Mouse (Mus musculus) brain, embryonic 14.5 days (tissue): ENCODE measurements around the gene 2210016F16Rik. TPM values are rescaled to one million over a fixed set of nuclear protein-coding genes. Genes with fewer than 3 reads are reported as not detected.
"Not testable (repeated sequence)": the region's sequence is repeated elsewhere in the genome, so short reads cannot be mapped to it uniquely, and the experiment has no call there.

Source experiments
- DNase-seq: peaks from one replicate; pipeline ENCODE4 v3.0.0-alpha.2; 2011; ENCODE audit warnings: low read depth
- CTCF ChIP-seq: fragments of 200-500 bp; IDR thresholded peaks from 2 replicates; pipeline ENCODE4 v1.5.1; 2012; ENCODE audit warnings: inconsistent platforms, mild to moderate bottlenecking, moderate library complexity, borderline replicate concordance; ENCODE audit not compliant: insufficient read depth, insufficient read length; ENCODE audit errors: extremely low read depth
- POLR2A ChIP-seq: fragments of 200-500 bp; IDR thresholded peaks from 2 replicates; pipeline ENCODE4 v1.6.1; 2012; ENCODE audit warnings: mild to moderate bottlenecking, inconsistent platforms, borderline replicate concordance; ENCODE audit not compliant: poor library complexity, insufficient read depth, insufficient read length, severe bottlenecking; ENCODE audit errors: extremely low read depth
- polyA plus RNA-seq: library from polyadenylated mRNA; depleted of rRNA; stranded (reverse); fragments of >200 nt; gene quantifications from 2 replicates; pipeline ENCODE4 v1.2.3, GENCODE M21; 2012

Gene 2210016F16Rik
- polyA plus RNA-seq, 1 experiment, result 14.4 TPM

- DNase-seq, result no peak
- TF ChIP-seq CTCF, result no peak
- TF ChIP-seq POLR2A, result no peak
These were observed 12.6 kb upstream of the 2210016F16Rik start for GRCm38 (mm10) chr13:58397651-58398050.

DNA sequence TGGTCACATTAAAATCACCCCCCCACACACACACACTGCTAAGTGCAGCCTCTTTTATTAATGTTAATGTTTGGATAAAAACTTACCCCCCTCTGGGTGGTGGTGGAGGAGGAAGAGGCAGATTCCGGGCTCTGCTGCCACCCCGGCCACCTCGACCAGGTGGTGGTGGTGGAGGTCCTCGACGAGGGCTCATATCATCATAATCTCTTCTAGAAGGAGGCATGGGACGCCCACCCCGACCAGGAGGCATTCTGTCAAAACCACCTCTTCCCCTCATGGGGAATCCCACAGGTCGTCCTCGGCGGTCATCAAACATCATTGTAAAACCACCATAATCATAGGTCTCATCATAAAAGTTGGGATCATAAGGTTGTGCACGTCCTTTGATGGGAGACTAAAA is 9.4 kb upstream of the 2210016F16Rik start:
- DNase-seq, result not testable (repeated sequence)

GRCm38 (mm10) chr13:58389324-58389951 is 4.4 kb upstream of the 2210016F16Rik start:
- no peak for DNase-seq
- TF ChIP-seq CTCF (no peak), POLR2A (no peak)

DNA sequence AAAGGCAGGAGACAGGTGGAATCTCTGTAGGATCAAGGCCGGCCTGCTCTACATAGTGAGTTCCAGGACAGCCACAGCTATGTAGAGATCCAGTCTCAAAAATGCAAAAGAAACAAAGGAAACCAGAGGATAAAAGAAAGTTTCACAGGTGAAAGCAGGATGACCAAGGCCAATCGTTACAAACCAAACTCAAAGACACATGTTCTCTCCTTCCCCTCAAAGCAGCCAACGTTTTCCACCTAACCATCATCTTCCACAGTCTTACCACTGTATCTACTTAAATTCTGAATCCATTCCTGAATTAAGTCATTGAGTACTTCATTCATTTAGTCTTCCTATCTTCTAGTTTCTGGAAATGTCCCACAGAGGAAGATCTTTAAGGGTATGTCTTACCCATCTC is 3.4 kb upstream of the 2210016F16Rik start:
- DNase-seq, result no peak

DNA sequence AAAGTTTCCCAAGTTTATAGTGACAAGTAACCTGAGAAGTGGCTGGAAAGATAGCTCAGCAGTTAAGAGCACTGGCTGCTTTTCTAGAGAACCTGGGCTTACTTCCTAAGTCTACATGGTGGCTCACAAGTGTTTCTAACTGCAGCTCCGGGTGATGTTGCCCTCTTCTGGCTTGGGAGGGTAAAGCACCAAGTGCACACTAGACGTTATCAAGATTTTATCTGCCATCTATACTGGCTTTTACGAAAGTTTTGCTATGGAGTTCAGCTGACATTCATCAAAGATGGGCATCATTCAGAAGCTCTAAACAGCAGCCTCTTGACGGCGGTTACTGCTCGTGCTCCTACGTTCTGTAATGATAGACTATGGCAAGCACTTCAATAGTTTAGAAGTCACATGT is 2.9 kb upstream of the 2210016F16Rik start:
- peak; percentile 75; the same call in 1 of the 2 replicates for TF ChIP-seq CTCF
- TF ChIP-seq POLR2A, result no peak

More for the DNA sequence above, 3.4 kb upstream of the 2210016F16Rik start:
- TF ChIP-seq POLR2A, result no peak
- no peak for TF ChIP-seq CTCF

DNA sequence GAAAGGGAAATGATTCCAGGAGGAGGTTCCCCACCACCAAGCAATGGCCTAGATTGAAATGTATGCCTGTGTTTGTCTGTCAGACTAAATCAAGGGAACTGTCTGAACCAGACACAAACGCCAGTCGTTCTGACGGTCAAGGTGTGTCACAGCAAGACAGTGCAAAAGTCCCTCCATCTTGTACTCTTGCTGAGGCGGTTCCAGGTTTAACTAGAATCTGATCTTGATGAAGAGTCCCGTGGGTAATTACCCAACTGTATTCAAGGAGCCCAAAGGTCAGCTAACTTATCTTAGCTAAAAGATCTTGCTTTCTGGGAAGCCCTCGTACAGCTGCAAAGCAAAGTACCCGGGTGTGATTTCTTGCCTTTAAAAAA is 509 bp upstream of the 2210016F16Rik start:
- DNase-seq, result no peak
- TF ChIP-seq POLR2A (no peak), CTCF (no peak)

More for the DNA sequence above, 2.9 kb upstream of the 2210016F16Rik start:
- peak; percentile 83 for DNase-seq

GRCm38 (mm10) chr13:58384371-58384770 is 654 bp downstream of the 2210016F16Rik start:
- DNase-seq, result no peak
- TF ChIP-seq POLR2A, result no peak
- no peak for TF ChIP-seq CTCF

DNA sequence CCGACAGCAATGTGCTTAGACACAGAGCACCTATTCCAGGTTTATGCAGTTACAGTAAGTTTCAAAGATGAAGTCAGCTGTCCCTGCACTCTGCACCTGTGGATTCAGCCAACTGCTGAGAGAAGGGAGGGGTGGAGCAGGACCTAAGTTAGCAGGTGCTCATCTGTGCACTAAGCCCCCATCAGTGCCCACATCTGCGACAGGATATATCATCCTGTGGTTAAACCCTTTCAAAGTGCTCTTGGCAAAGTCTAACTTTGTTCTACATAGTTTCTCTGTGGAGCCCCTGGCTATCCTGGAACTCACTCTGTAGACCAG is 11.9 kb downstream of the 2210016F16Rik start:
- TF ChIP-seq POLR2A (no peak), CTCF (no peak)
- DNase-seq, result no peak

- TF ChIP-seq CTCF (no peak), POLR2A (no peak)
- no peak for DNase-seq
These were observed 12.5 kb downstream of the 2210016F16Rik start for GRCm38 (mm10) chr13:58372278-58373152.

GRCm38 (mm10) chr13:58368835-58369234 is 16.2 kb downstream of the 2210016F16Rik start:
- DNase-seq, result no peak
- TF ChIP-seq CTCF, result no peak
- TF ChIP-seq POLR2A, result no peak

- no peak for DNase-seq
- TF ChIP-seq CTCF (no peak), POLR2A (no peak)
These were observed 17.4 kb downstream of the 2210016F16Rik start for GRCm38 (mm10) chr13:58367641-58368040.

GRCm38 (mm10) chr13:58366373-58366772 is 18.7 kb downstream of the 2210016F16Rik start:
- no peak for DNase-seq
- TF ChIP-seq CTCF, result no peak
- no peak for TF ChIP-seq POLR2A

DNA sequence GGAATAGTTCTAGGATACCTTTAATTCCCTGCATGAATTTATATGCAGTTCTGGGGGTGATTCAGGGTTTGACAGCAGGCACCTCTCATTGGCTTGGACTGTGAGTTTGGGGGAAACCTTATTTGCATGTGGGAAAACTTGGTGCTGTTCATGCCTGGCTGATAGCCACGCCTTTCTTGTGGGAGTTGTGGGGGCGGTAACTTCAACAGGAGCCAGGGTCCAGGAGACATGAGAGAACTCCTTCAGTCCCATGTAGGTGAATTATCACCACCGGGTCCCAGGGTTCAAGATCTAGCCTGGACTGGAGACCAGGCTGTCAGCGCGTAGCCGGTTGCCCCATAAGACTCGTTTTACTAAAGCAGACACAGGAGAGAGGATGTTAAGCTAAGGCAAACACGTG is 19.8 kb downstream of the 2210016F16Rik start:
- not testable (repeated sequence) for DNase-seq
